21 mouse cellular contexts compared by ENCODE assay signal in the genomic region with DNA sequence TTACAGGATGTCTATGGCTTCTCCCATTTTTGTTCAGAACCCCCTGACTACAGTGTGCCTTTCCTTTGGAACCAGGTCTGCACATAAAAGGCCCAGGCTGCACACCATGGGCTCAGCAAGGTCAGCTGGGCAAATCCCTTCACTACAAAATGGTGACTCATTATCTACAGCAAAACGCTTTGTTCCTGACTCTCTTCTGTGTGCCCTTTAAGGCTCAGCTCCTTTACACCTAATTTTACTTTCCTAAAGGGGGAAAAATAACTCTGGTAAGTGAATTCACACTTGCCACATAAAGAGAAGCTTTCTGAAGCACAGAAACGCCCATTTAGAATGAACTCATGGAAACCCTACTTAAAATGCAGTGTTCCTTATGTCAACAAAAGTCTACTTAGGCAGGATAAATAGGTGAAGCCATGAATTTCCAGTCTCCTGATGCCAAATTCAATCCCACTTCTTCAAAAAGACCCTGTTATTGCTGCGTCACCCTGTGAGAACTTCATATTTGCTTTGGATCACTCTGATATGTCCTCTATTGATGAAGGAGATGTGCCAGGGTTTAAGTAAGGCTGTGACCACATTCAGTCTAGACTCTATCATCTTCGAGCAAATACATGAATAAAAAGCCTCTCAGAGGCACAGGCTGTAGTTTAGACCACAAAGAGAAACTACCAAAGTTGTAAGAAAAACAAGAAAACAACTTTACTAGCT.
DNase-seq lines count a peak whose midpoint lies in the region; ATAC-seq and TF ChIP-seq lines count a peak whose summit lies in the region.
"Had no signal": no experiment of that assay in that cellular context is flagged by ENCODE, and none has a peak within 500 bp of the region (broad histone marks: within the 10 kb centered on the region; RNA-seq: fewer than 3 reads in every experiment).

No protein-coding gene starts in this region.

- WGBS in forebrain, embryonic 14.5 days = 26% methylated on average over 4 of the region's 4 CpGs
- WGBS in forebrain, postnatal 0 days = 31% methylated on average over 4 of the region's 4 CpGs

- no peak for TF ChIP-seq POLR2A in myocyte (IDR thresholded peaks at IDR 0.05; ENCODE audit: insufficient read length, low read depth)

- H3K9ac ChIP-seq in forebrain, embryonic 14.5 days (ENCODE audit: low read length) = no peak overlapping the region
- H3K9ac ChIP-seq in forebrain, postnatal 0 days = no peak overlapping the region
- H3K9ac ChIP-seq: heart, embryonic 15.5 days had no signal

- no peaks in the 10 kb centered on the region for H3K4me1 ChIP-seq in forebrain, embryonic 14.5 days (ENCODE audit: control insufficient read depth, insufficient read depth, low read length)
- no peaks in the 10 kb centered on the region for H3K4me1 ChIP-seq in forebrain, postnatal 0 days (ENCODE audit: insufficient read depth)
- H3K4me1 ChIP-seq: heart, embryonic 15.5 days had no signal

- no peaks in the 10 kb centered on the region for H3K9me3 ChIP-seq in forebrain, embryonic 14.5 days (replicated peaks; ENCODE audit: control insufficient read depth, low read length)
- no peaks in the 10 kb centered on the region for H3K9me3 ChIP-seq in forebrain, postnatal 0 days (ENCODE audit: low read length)
- H3K9me3 ChIP-seq: heart, embryonic 15.5 days had no signal

- no peaks in the 10 kb centered on the region for H3K36me3 ChIP-seq in forebrain, embryonic 14.5 days (ENCODE audit: control insufficient read depth, insufficient read depth, low read length)
- no peaks in the 10 kb centered on the region for H3K36me3 ChIP-seq in forebrain, postnatal 0 days (ENCODE audit: insufficient read depth)
- no peaks in the 10 kb centered on the region for H3K36me3 ChIP-seq in myocyte (ENCODE audit: control insufficient read depth, insufficient read depth)
- H3K36me3 ChIP-seq: heart, embryonic 15.5 days had no signal

- TF ChIP-seq CTCF in forebrain, postnatal 0 days (IDR thresholded peaks at IDR 0.05; ENCODE audit: low read depth) = no peak

- DNase-seq in adrenal gland, adult (ENCODE audit: inconsistent age in 2 of 2, low spot score in 1 of 2) = peak; percentile 65 to 74
- DNase-seq in adrenal gland, postnatal 4 days (ENCODE audit: low spot score in 2 of 2) = no peak
- DNase-seq in forebrain, embryonic 14.5 days (ENCODE audit: low spot score) = peak; percentile 22
- DNase-seq in forebrain, postnatal 0 days = no peak
- peak; percentile 12 for DNase-seq in 416B (ENCODE audit: low read depth)
- DNase-seq in heart, adult 8-10 months (ENCODE audit: low spot score) = no peak
- no peak for DNase-seq in cerebellum, postnatal 36 days
- DNase-seq: cerebellum, adult 2 months; gastrocnemius, postnatal 25 days; heart, adult 2 months; heart, postnatal 4 days; kidney, adult 11 months; liver; lung, postnatal 36 days; retina, postnatal 1 day had no signal

- H3K4me2 ChIP-seq in forebrain, embryonic 14.5 days (ENCODE audit: low read length) = no peak overlapping the region
- H3K4me2 ChIP-seq in forebrain, postnatal 0 days (ENCODE audit: low read depth) = no peak overlapping the region
- no peak overlapping the region for H3K4me2 ChIP-seq in myocyte (ENCODE audit: low read depth)
- H3K4me2 ChIP-seq: heart, embryonic 15.5 days had no signal

- ATAC-seq in forebrain, embryonic 14.5 days = peak; percentile 29; the same call in 1 of the 2 replicates
- no peak for ATAC-seq in forebrain, postnatal 0 days
- ATAC-seq: hindbrain, embryonic 16.5 days; midbrain, embryonic 16.5 days had no signal

- peaks cover 10% of the 10 kb centered on the region for H3K79me2 ChIP-seq in myocyte (ENCODE audit: control insufficient read depth, insufficient read depth)

- H3K4me3 ChIP-seq in forebrain, embryonic 14.5 days (ENCODE audit: low read depth, low read length) = no peak overlapping the region
- H3K4me3 ChIP-seq in forebrain, postnatal 0 days (ENCODE audit: low read depth, low read length) = no peak overlapping the region
- H3K4me3 ChIP-seq in myocyte = no peak overlapping the region
- H3K4me3 ChIP-seq: erythroblast, embryonic 14.5 days; heart, adult 2 months; heart, embryonic 15.5 days had no signal

- no peak overlapping the region for H3ac ChIP-seq in myocyte (ENCODE audit: control insufficient read depth, insufficient read length)

- H3K27ac ChIP-seq in forebrain, embryonic 14.5 days (ENCODE audit: low read depth, low read length) = no peak overlapping the region
- no peak overlapping the region; the same call in 1 of the 2 replicates for H3K27ac ChIP-seq in forebrain, postnatal 0 days (ENCODE audit: low read depth, low read length)
- H3K27ac ChIP-seq: heart, adult 2 months; heart, embryonic 15.5 days had no signal

- H3K27me3 ChIP-seq in forebrain, embryonic 14.5 days (replicated peaks; ENCODE audit: control insufficient read depth, insufficient read depth, low read length) = no peaks in the 10 kb centered on the region
- no peaks in the 10 kb centered on the region for H3K27me3 ChIP-seq in forebrain, postnatal 0 days (ENCODE audit: insufficient read depth, low read length)
- no peaks in the 10 kb centered on the region for H3K27me3 ChIP-seq in myocyte (ENCODE audit: control insufficient read depth, insufficient read depth, insufficient read length)
- H3K27me3 ChIP-seq: CH12.LX; heart, embryonic 15.5 days had no signal

TF ChIP-seq in myocyte, 11 proteins besides CTCF, POLR2A, EP300 and RAD21:
- TF ChIP-seq CEBPB (IDR thresholded peaks at IDR 0.05; ENCODE audit: insufficient read depth, poor library complexity, severe bottlenecking) (no peak), MAX (IDR thresholded peaks at IDR 0.05; ENCODE audit: low read depth) (no peak), E2F4 (IDR thresholded peaks at IDR 0.05; ENCODE audit: insufficient read depth) (no peak), TCF12 (IDR thresholded peaks at IDR 0.05; ENCODE audit: insufficient read depth, poor library complexity, severe bottlenecking) (no peak), POLR2AphosphoS2 (IDR thresholded peaks at IDR 0.05; ENCODE audit: insufficient read length, low read depth) (no peak), USF1 (IDR thresholded peaks at IDR 0.05; ENCODE audit: low read depth) (peak; percentile 8), REST (IDR thresholded peaks at IDR 0.05; ENCODE audit: insufficient read depth, insufficient read length) (no peak), TCF3 (IDR thresholded peaks at IDR 0.05; ENCODE audit: insufficient read length, low read depth) (no peak), MYOD1 (IDR thresholded peaks at IDR 0.05; ENCODE audit: control insufficient read depth in 1 of 3, insufficient read length in 2 of 3, low read depth in 2 of 3) (no peak)

Comparison
In these comparisons a context has a peak if more than half of its experiments do, and no peak if none do; other contexts are left out.
1. DNase-seq: peak in adrenal gland, adult (2 of 2), forebrain, embryonic 14.5 days (single experiment) and 416B (single experiment); none in adrenal gland, postnatal 4 days (0 of 2), forebrain, postnatal 0 days (single experiment), heart, adult 8-10 months (single experiment) and cerebellum, postnatal 36 days (0 of 2).